8 mouse cellular contexts compared by ENCODE assay signal in genomic region chr9:45407706-45408675, GRCm38 (mm10). TPM values are rescaled to one million over a fixed set of nuclear protein-coding genes. Genes with fewer than 3 reads are reported as not detected.
DNase-seq lines count a peak whose midpoint lies in the region; ATAC-seq and TF ChIP-seq lines count a peak whose summit lies in the region.

No protein-coding gene starts in this region.

- WGBS in forebrain, embryonic 10.5 days = 39% methylated on average over 33 of the region's 33 CpGs
- 33% methylated on average over 33 of the region's 33 CpGs for WGBS in heart, embryonic 13.5 days
- 37% methylated on average over 33 of the region's 33 CpGs for WGBS in kidney, postnatal 0 days
- WGBS in liver, embryonic 13.5 days (ENCODE audit: insufficient replicate concordance) = 30% methylated on average over 33 of the region's 33 CpGs
- WGBS in stomach, embryonic 16.5 days = 36% methylated on average over 33 of the region's 33 CpGs

- no peaks in the 10 kb centered on the region for H3K9me3 ChIP-seq in forebrain, embryonic 10.5 days
- H3K9me3 ChIP-seq in heart, embryonic 13.5 days = no peaks in the 10 kb centered on the region
- no peaks in the 10 kb centered on the region for H3K9me3 ChIP-seq in kidney, postnatal 0 days (replicated peaks; ENCODE audit: low read length)
- no peaks in the 10 kb centered on the region for H3K9me3 ChIP-seq in liver, embryonic 13.5 days (replicated peaks)
- H3K9me3 ChIP-seq in stomach, embryonic 16.5 days (replicated peaks; ENCODE audit: control insufficient read depth, low read length) = no peaks in the 10 kb centered on the region

- no peaks in the 10 kb centered on the region for H3K36me3 ChIP-seq in forebrain, embryonic 10.5 days (replicated peaks)
- no peaks in the 10 kb centered on the region for H3K36me3 ChIP-seq in heart, embryonic 13.5 days
- H3K36me3 ChIP-seq in kidney, postnatal 0 days (ENCODE audit: insufficient read depth, low read length) = no peaks in the 10 kb centered on the region
- no peaks in the 10 kb centered on the region for H3K36me3 ChIP-seq in liver, embryonic 13.5 days
- H3K36me3 ChIP-seq in stomach, embryonic 16.5 days (ENCODE audit: control insufficient read depth, insufficient read depth, low read length) = no peaks in the 10 kb centered on the region

- H3K4me3 ChIP-seq in bone marrow macrophage, adult 2 months (ENCODE audit: insufficient read depth, low read length) = no peak overlapping the region
- H3K4me3 ChIP-seq in forebrain, embryonic 10.5 days = peak overlapping the region; percentile 45
- peak overlapping the region; percentile 39 for H3K4me3 ChIP-seq in heart, embryonic 13.5 days
- peak overlapping the region; percentile 19; the same call in 1 of the 2 replicates for H3K4me3 ChIP-seq in kidney, postnatal 0 days (replicated peaks; ENCODE audit: low read depth, low read length)
- no peak overlapping the region for H3K4me3 ChIP-seq in liver, embryonic 13.5 days (replicated peaks)
- peak overlapping the region; percentile 36 for H3K4me3 ChIP-seq in stomach, embryonic 16.5 days (replicated peaks; ENCODE audit: low read length)

- peaks cover 20% of the 10 kb centered on the region for H3K4me1 ChIP-seq in bone marrow macrophage, adult 2 months (ENCODE audit: control insufficient read depth, insufficient read depth, low read length)
- peaks cover 15% of the 10 kb centered on the region for H3K4me1 ChIP-seq in forebrain, embryonic 10.5 days
- peaks cover 9% of the 10 kb centered on the region for H3K4me1 ChIP-seq in heart, embryonic 13.5 days
- H3K4me1 ChIP-seq in kidney, postnatal 0 days (replicated peaks; ENCODE audit: insufficient read depth, low read length) = no peaks in the 10 kb centered on the region
- H3K4me1 ChIP-seq in liver, embryonic 13.5 days (replicated peaks) = no peaks in the 10 kb centered on the region; the same call in 1 of the 2 replicates
- H3K4me1 ChIP-seq in stomach, embryonic 16.5 days (ENCODE audit: control insufficient read depth, insufficient read depth, low read length) = peaks cover 7% of the 10 kb centered on the region; the same call in 1 of the 2 replicates

- TF ChIP-seq CTCF in bone marrow macrophage, adult 2 months (IDR thresholded peaks at IDR 0.05; ENCODE audit: low read depth, low read length) = peak; percentile 35; the same call in 1 of the 2 replicates
- TF ChIP-seq CTCF in kidney, postnatal 0 days (IDR thresholded peaks at IDR 0.05; ENCODE audit: low read depth) = peak; percentile 93

- peak overlapping the region; percentile 4; the same call in 1 of the 2 replicates for H3K9ac ChIP-seq in heart, embryonic 13.5 days
- peak overlapping the region; percentile 13; the same call in 1 of the 2 replicates for H3K9ac ChIP-seq in kidney, postnatal 0 days (ENCODE audit: low read depth, low read length)
- H3K9ac ChIP-seq in liver, embryonic 13.5 days = no peak overlapping the region
- H3K9ac ChIP-seq in stomach, embryonic 16.5 days (ENCODE audit: low read length) = peak overlapping the region; percentile 47

- H3K27ac ChIP-seq in bone marrow macrophage, adult 2 months (ENCODE audit: insufficient read depth, low read depth, low read length) = no peak overlapping the region
- H3K27ac ChIP-seq in forebrain, embryonic 10.5 days = peak overlapping the region; percentile 74
- H3K27ac ChIP-seq in heart, embryonic 13.5 days (replicated peaks) = no peak overlapping the region
- 0 out of 2 replicates have a peak overlapping the region, but pooled peaks have one; percentile 28 for H3K27ac ChIP-seq in kidney, postnatal 0 days
- H3K27ac ChIP-seq in liver, embryonic 13.5 days = no peak overlapping the region
- H3K27ac ChIP-seq in stomach, embryonic 16.5 days (ENCODE audit: low read length) = no peak overlapping the region

- ATAC-seq in heart, embryonic 13.5 days (ENCODE audit: extremely low read depth, insufficient number of reproducible peaks, low FRiP score, low TSS enrichment) = no peak
- peak; percentile 14 for ATAC-seq in kidney, postnatal 0 days (replicated peaks; ENCODE audit: low FRiP score, low read depth)
- no peak for ATAC-seq in liver, embryonic 13.5 days (ENCODE audit: low read depth)
- ATAC-seq in stomach, embryonic 16.5 days (ENCODE audit: insufficient read depth, low FRiP score) = peak; percentile 65; the same call in 1 of the 2 replicates

- peak overlapping the region; percentile 60 for H3K4me2 ChIP-seq in heart, embryonic 13.5 days
- peak overlapping the region; percentile 50 for H3K4me2 ChIP-seq in kidney, postnatal 0 days (ENCODE audit: low read length)
- H3K4me2 ChIP-seq in liver, embryonic 13.5 days = peak overlapping the region; percentile 41; the same call in 1 of the 2 replicates
- H3K4me2 ChIP-seq in stomach, embryonic 16.5 days (ENCODE audit: low read depth, low read length) = peak overlapping the region; percentile 51

- peak; percentile 5 for DNase-seq in 3T3-L1 (ENCODE audit: low read depth, low spot score)
- peak; percentile 79 for DNase-seq in forebrain, embryonic 10.5 days (ENCODE audit: extremely low spot score, low spot score)
- DNase-seq in kidney, postnatal 0 days (ENCODE audit: low spot score) = peak; percentile 89
- no peak for DNase-seq in liver, embryonic 13.5 days
- DNase-seq in neural tube, embryonic 10.5 days (ENCODE audit: extremely low spot score, low spot score) = peak; percentile 80

- H3K27me3 ChIP-seq in forebrain, embryonic 10.5 days (ENCODE audit: poor library complexity, severe bottlenecking) = peaks cover 19% of the 10 kb centered on the region
- H3K27me3 ChIP-seq in heart, embryonic 13.5 days (replicated peaks) = peaks cover 67% of the 10 kb centered on the region
- no peaks in the 10 kb centered on the region for H3K27me3 ChIP-seq in kidney, postnatal 0 days (ENCODE audit: insufficient read depth, low read length)
- H3K27me3 ChIP-seq in liver, embryonic 13.5 days = peaks cover 15% of the 10 kb centered on the region
- H3K27me3 ChIP-seq in stomach, embryonic 16.5 days (ENCODE audit: control insufficient read depth, insufficient read depth, low read length) = no peaks in the 10 kb centered on the region

- no peak for TF ChIP-seq POLR2A in bone marrow macrophage, adult 2 months (IDR thresholded peaks at IDR 0.05; ENCODE audit: borderline replicate concordance, low read depth, low read length)

RNA-seq across cellular contexts. Expression of gene Fxyd2, which starts 8.5 kb away (rescaled TPM):
- polyA plus RNA-seq in bone marrow macrophage, adult 2 months (2012; ENCODE audit: insufficient read depth, insufficient read length, missing spikeins) = 225 and 245 TPM in 2 replicates
- polyA plus RNA-seq in forebrain, embryonic 10.5 days (2016; fragmentation: Nextera tagmentation; extraction: Ambion mirVana) = 0.55 and 1.2 TPM in 2 replicates
- polyA plus RNA-seq in heart, embryonic 13.5 days (2015; fragmentation: Nextera tagmentation; extraction: Ambion mirVana) = 1.1 and 1.2 TPM in 2 replicates
- 2,817 and 2,959 TPM in 2 replicates for polyA plus RNA-seq in kidney, postnatal 0 days (2015; fragmentation: Nextera tagmentation; extraction: Ambion mirVana)
- polyA plus RNA-seq in liver, embryonic 13.5 days (2015; fragmentation: Nextera tagmentation; extraction: Ambion mirVana) = 0.61 and 0.65 TPM in 2 replicates
- polyA plus RNA-seq in stomach, embryonic 16.5 days (2015; fragmentation: Nextera tagmentation; extraction: Ambion mirVana) = 2.0 and 2.5 TPM in 2 replicates

RNA-seq across cellular contexts. Expression of gene Dscaml1, which starts 18.4 kb away (rescaled TPM):
- not detected in 2 replicates for polyA plus RNA-seq in bone marrow macrophage, adult 2 months (2012; ENCODE audit: insufficient read depth, insufficient read length, missing spikeins)
- polyA plus RNA-seq in forebrain, embryonic 10.5 days (2016; fragmentation: Nextera tagmentation; extraction: Ambion mirVana) = 0.28 and 0.79 TPM in 2 replicates
- polyA plus RNA-seq in heart, embryonic 13.5 days (2015; fragmentation: Nextera tagmentation; extraction: Ambion mirVana) = 0.07 and 0.22 TPM in 2 replicates
- 0.09 and 0.24 TPM in 2 replicates for polyA plus RNA-seq in kidney, postnatal 0 days (2015; fragmentation: Nextera tagmentation; extraction: Ambion mirVana)
- 0.02 TPM in 1 of 2 replicates, not detected in the other for polyA plus RNA-seq in liver, embryonic 13.5 days (2015; fragmentation: Nextera tagmentation; extraction: Ambion mirVana)
- 0.30 and 0.35 TPM in 2 replicates for polyA plus RNA-seq in stomach, embryonic 16.5 days (2015; fragmentation: Nextera tagmentation; extraction: Ambion mirVana)

RNA-seq across cellular contexts. Expression of gene Fxyd6, which starts 38.0 kb away (rescaled TPM):
- polyA plus RNA-seq in bone marrow macrophage, adult 2 months (2012; ENCODE audit: insufficient read depth, insufficient read length, missing spikeins) = not detected in 2 replicates
- polyA plus RNA-seq in forebrain, embryonic 10.5 days (2016; fragmentation: Nextera tagmentation; extraction: Ambion mirVana) = 159 and 161 TPM in 2 replicates
- polyA plus RNA-seq in heart, embryonic 13.5 days (2015; fragmentation: Nextera tagmentation; extraction: Ambion mirVana) = 40.3 and 42.0 TPM in 2 replicates
- polyA plus RNA-seq in kidney, postnatal 0 days (2015; fragmentation: Nextera tagmentation; extraction: Ambion mirVana) = 141 and 147 TPM in 2 replicates
- 2.6 and 2.7 TPM in 2 replicates for polyA plus RNA-seq in liver, embryonic 13.5 days (2015; fragmentation: Nextera tagmentation; extraction: Ambion mirVana)
- 63.1 and 66.3 TPM in 2 replicates for polyA plus RNA-seq in stomach, embryonic 16.5 days (2015; fragmentation: Nextera tagmentation; extraction: Ambion mirVana)

Comparison
In these comparisons a context has a peak if more than half of its experiments do, and no peak if none do; other contexts are left out.
1. H3K27ac ChIP-seq: peak in forebrain, embryonic 10.5 days (single experiment) and kidney, postnatal 0 days (single experiment); none in bone marrow macrophage, adult 2 months (single experiment), heart, embryonic 13.5 days (single experiment), liver, embryonic 13.5 days (single experiment) and stomach, embryonic 16.5 days (single experiment).
2. H3K4me3 ChIP-seq: peak in forebrain, embryonic 10.5 days (single experiment), heart, embryonic 13.5 days (single experiment), kidney, postnatal 0 days (single experiment) and stomach, embryonic 16.5 days (single experiment); none in bone marrow macrophage, adult 2 months (single experiment) and liver, embryonic 13.5 days (single experiment).
3. ATAC-seq: peak in kidney, postnatal 0 days (single experiment) and stomach, embryonic 16.5 days (single experiment); none in heart, embryonic 13.5 days (single experiment) and liver, embryonic 13.5 days (single experiment).
4. RNA of gene Fxyd2, which starts 8.5 kb away (polyA plus RNA-seq): 2,817 to 2,959 TPM in kidney, postnatal 0 days and 225 to 245 TPM in bone marrow macrophage, adult 2 months; 2.0 to 2.5 TPM in stomach, embryonic 16.5 days, 0.55 to 1.2 TPM in forebrain, embryonic 10.5 days, 1.1 to 1.2 TPM in heart, embryonic 13.5 days and 0.61 to 0.65 TPM in liver, embryonic 13.5 days; every median in the first group is over 10 times any median in the second.
5. RNA of gene Fxyd6, which starts 38.0 kb away (polyA plus RNA-seq): 159 to 161 TPM in forebrain, embryonic 10.5 days, 141 to 147 TPM in kidney, postnatal 0 days, 63.1 to 66.3 TPM in stomach, embryonic 16.5 days and 40.3 to 42.0 TPM in heart, embryonic 13.5 days; 2.6 to 2.7 TPM in liver, embryonic 13.5 days and not detected in bone marrow macrophage, adult 2 months; every median in the first group is over 10 times any median in the second.
6. Peak in every context shown above with its lines, with median percentiles within 50 percentile points of each other: H3K4me2 ChIP-seq.